Mouse (Mus musculus): ENCODE measurements around the gene Adamtsl5. TPM values are rescaled to one million over a fixed set of nuclear protein-coding genes. Genes with fewer than 3 reads are reported as not detected.

Gene Adamtsl5
- 1.2 and 2.2 TPM in 2 replicates for polyA plus RNA-seq (2012; rRNA removed)

GRCm38 (mm10) chr10:80348244-80348781 lies at the start of gene Adamtsl5:
Adamtsl5 (minus strand) TSS chr10:80348412.

GRCm38 (mm10) chr10:80387522-80387959 lies 39.3 kb upstream of the Adamtsl5 start, which contains the start of gene Mex3d:
Mex3d (minus strand) TSS chr10:80387659.

DNA sequence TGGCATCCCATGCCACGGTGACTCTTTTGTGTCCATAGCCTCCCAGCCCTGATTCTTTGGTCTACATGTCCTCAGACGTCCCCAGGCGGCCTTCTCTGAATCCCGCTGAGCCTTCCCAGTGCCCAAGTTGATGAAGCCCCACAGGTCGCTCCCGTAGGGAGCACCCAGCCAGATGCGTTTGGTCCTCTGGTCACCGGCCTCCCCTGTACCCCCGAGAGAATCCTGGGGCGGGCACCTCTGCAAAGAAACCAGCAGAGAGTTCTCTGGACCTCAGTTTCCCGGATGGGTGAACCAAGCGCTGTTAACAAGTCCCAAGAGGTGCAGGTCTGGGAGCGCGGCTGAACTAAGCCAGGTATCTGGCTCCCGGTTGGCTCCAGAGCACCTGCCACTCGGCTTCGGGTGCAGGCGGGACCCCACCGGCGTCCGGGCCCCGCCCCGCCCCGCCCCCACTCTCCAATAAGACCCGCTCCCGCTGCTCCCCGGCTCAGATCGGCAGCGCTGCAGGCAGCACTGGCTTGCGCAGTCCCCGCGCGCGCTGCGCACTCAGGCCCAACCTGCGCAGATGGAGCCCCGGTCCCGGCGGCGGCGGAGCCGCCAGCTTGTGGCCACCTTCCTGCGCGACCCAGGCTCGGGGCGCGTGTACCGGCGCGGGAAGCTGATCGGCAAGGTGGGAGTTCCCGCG lies 7.9 kb upstream of the Adamtsl5 start, which contains the start of gene Plk5:
Gene Plk5, plus strand, starts transcription at position 459 of the 682 bp plus-strand sequence.

DNA sequence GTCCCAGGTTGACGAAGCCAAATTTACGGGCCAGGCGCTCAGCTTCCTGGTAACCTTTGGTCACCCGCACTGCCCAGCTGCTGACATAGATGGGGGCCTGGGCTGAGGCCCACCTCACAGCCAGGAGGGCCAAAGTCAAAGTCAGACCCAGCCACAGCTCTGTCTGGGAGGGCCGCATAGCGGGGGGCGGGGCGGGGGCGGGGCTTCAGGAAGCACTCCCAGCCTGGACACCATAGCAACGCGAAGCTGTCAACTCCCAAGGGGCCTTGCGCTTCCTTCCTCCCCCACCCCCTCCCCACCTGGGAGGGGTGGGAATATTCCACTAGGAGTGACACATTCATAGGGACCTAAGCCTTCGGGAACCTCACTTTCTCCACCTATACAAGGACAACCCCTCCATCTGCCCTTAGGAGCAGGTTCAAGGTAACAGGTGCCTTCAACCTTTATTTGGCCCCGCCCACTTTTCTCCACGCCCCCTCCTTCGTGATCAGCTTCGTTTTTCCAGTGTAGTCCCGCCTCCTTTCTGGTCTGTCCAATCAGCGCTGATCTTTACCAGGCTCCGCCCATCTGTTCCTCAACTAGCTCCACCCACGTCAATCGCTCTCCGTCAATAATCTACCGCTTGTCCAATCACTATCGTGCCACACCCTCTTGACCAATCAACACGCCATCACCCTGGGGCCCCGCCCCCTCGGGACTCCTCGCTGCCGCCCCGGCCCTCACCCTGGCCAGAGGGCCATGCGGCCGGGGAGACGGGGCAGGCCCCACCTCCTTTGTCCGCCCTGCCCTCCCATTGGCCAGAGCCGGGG lies 18.7 kb downstream of the Adamtsl5 start, which contains the start of the genes Pcsk4 and Reep6:
Gene Pcsk4, minus strand, starts transcription at position 226 of the 809 bp plus-strand sequence.
Gene Reep6, plus strand, starts transcription at position 681 of the 809 bp plus-strand sequence.

GRCm38 (mm10) chr10:80320340-80320760 lies 27.9 kb downstream of the Adamtsl5 start, which contains the start of gene 2310011J03Rik:
2310011J03Rik (minus strand) TSS chr10:80320537.

DNA sequence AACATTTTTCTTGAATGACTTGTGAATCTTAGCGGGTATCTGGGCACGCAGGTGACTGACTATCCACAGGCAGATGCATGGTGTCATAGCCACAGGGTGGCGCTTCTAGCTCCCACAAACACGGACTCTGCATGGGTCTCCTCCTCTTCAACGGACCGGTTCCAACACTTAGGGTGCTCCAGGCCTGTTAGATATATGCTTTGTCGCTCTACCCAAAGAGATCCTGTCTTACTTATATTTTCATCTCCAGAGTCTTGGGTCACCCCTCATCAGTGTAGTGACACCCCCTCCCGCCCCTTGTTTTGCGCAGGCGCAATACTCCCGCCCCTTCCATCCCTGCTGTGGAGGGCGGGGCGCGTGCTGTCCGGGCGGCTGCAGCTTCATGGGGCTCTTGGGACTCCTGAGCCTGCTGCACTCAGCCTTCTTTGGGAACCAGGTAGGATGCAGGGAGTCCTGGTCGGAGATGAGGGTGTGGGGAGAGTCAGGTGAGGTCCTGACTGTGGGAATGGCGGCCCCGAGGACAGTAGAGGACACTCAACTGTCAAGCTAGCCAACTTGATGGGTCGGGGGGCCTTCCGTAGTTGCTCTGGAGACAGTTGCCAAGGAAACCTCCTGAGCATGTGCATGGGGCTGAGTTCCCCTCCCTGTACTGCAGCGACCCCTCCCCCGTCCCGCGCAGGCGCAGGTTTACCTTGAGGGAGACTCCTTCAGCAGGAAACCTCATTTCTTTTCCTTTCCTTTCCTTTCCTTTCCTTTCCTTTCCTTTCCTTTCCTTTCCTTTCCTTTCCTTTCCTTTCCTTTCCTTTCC lies 52.4 kb downstream of the Adamtsl5 start, which contains the start of gene Apc2:
Gene Apc2, plus strand, starts transcription at position 360 of the 808 bp plus-strand sequence.

GRCm38 (mm10) chr10:80292251-80293146 lies 55.7 kb downstream of the Adamtsl5 start, which contains the start of gene Rps15:
Rps15 (plus strand) TSS chr10:80292453.

Other genes with a start within 250 kb of the Adamtsl5 start
- 23.6 and 27.5 TPM in 2 replicates for gene Sbno2, start 242.8 kb downstream of the Adamtsl5 start, polyA plus RNA-seq (2012; rRNA removed)
- gene Stk11, start 232.6 kb downstream of the Adamtsl5 start, polyA plus RNA-seq (2012; rRNA removed), result 83.3 and 90.0 TPM in 2 replicates
- 451 and 454 TPM in 2 replicates for gene Atp5d, start 209.8 kb downstream of the Adamtsl5 start, polyA plus RNA-seq (2012; rRNA removed)
- 161 and 178 TPM in 2 replicates for gene Cbarp, start 207.6 kb downstream of the Adamtsl5 start, polyA plus RNA-seq (2012; rRNA removed)
- gene Midn, start 200.1 kb downstream of the Adamtsl5 start, polyA plus RNA-seq (2012; rRNA removed), result 71.4 and 90.3 TPM in 2 replicates
- gene Cirbp, start 182.4 kb downstream of the Adamtsl5 start, polyA plus RNA-seq (2012; rRNA removed), result 393 and 405 TPM in 2 replicates
- 14.0 and 17.9 TPM in 2 replicates for gene 1600002K03Rik, start 175.5 kb downstream of the Adamtsl5 start, polyA plus RNA-seq (2012; rRNA removed)
- gene Efna2, start 168.9 kb downstream of the Adamtsl5 start, polyA plus RNA-seq (2012; rRNA removed), result 39.2 and 42.5 TPM in 2 replicates
- 51.1 and 52.1 TPM in 2 replicates for gene Mum1, start 122.0 kb downstream of the Adamtsl5 start, polyA plus RNA-seq (2012; rRNA removed)
- gene Ndufs7, start 99.3 kb downstream of the Adamtsl5 start, polyA plus RNA-seq (2012; rRNA removed), result 302 and 305 TPM in 2 replicates
- gene Gamt, start 87.4 kb downstream of the Adamtsl5 start, polyA plus RNA-seq (2012; rRNA removed), result 18.8 and 24.7 TPM in 2 replicates
- gene Dazap1, start 86.9 kb downstream of the Adamtsl5 start, polyA plus RNA-seq (2012; rRNA removed), result 128 and 136 TPM in 2 replicates
- 2,373 and 2,399 TPM in 2 replicates for gene Rps15, start 56.0 kb downstream of the Adamtsl5 start, polyA plus RNA-seq (2012; rRNA removed)
- 140 and 172 TPM in 2 replicates for gene Apc2, start 52.4 kb downstream of the Adamtsl5 start, polyA plus RNA-seq (2012; rRNA removed)
- 25.8 and 26.3 TPM in 2 replicates for gene 2310011J03Rik, start 27.9 kb downstream of the Adamtsl5 start, polyA plus RNA-seq (2012; rRNA removed)
- 10.6 and 10.7 TPM in 2 replicates for gene Pcsk4, start 18.9 kb downstream of the Adamtsl5 start, polyA plus RNA-seq (2012; rRNA removed)
- gene Reep6, start 18.5 kb downstream of the Adamtsl5 start, polyA plus RNA-seq (2012; rRNA removed), result 3.1 and 3.2 TPM in 2 replicates
- gene Plk5, start 8.0 kb upstream of the Adamtsl5 start, polyA plus RNA-seq (2012; rRNA removed), result 14.5 and 15.1 TPM in 2 replicates
- 72.2 and 76.7 TPM in 2 replicates for gene Mex3d, start 39.2 kb upstream of the Adamtsl5 start, polyA plus RNA-seq (2012; rRNA removed)
- gene Mbd3, start 51.1 kb upstream of the Adamtsl5 start, polyA plus RNA-seq (2012; rRNA removed), result 199 and 209 TPM in 2 replicates
- gene Uqcr11, start 58.4 kb upstream of the Adamtsl5 start, polyA plus RNA-seq (2012; rRNA removed), result 745 and 942 TPM in 2 replicates
- gene Tcf3, start 85.2 kb upstream of the Adamtsl5 start, polyA plus RNA-seq (2012; rRNA removed), result 60.4 and 61.6 TPM in 2 replicates
- 1.8 and 1.9 TPM in 2 replicates for gene Onecut3, start 146.4 kb upstream of the Adamtsl5 start, polyA plus RNA-seq (2012; rRNA removed)
- gene Atp8b3, start 190.7 kb upstream of the Adamtsl5 start, polyA plus RNA-seq (2012; rRNA removed), result 0.56 TPM in 2 replicates
- gene Rexo1, start 213.1 kb upstream of the Adamtsl5 start, polyA plus RNA-seq (2012; rRNA removed), result 35.8 and 43.3 TPM in 2 replicates
- 16.9 and 17.9 TPM in 2 replicates for gene Klf16, start 228.9 kb upstream of the Adamtsl5 start, polyA plus RNA-seq (2012; rRNA removed)
- gene Abhd17a, start 241.9 kb upstream of the Adamtsl5 start, polyA plus RNA-seq (2012; rRNA removed), result 158 and 169 TPM in 2 replicates